Mouse (Mus musculus) kidney, adult 2 months (tissue): ENCODE measurements around the gene Fbxl20.

Experiments used
- CTCF ChIP-seq: fragments of 200-500 bp; conservative IDR thresholded peaks from 2 replicates; pipeline ENCODE4 v1.5.1; 2011; ENCODE audit warnings: low read depth, mild to moderate bottlenecking, control low read depth, low read length, moderate library complexity, mixed read lengths; ENCODE audit not compliant: insufficient read depth, insufficient read length
- POLR2A ChIP-seq: fragments of 200-500 bp; IDR thresholded peaks from one replicate; pipeline ENCODE4 v1.6.1; 2011; ENCODE audit warnings: low read depth, low read length, control low read depth

GRCm38 (mm10) chr11:98052129-98052988, 97.8 kb downstream of the Fbxl20 start:
- TF ChIP-seq CTCF (no peak), POLR2A (no peak)
